Mouse (Mus musculus): Measurements from ENCODE around the gene Pitpnc1. TPM values are rescaled to one million over a fixed set of nuclear protein-coding genes. Genes with fewer than 3 reads are reported as not detected.

The Pitpnc1 gene
- polyA plus RNA-seq, 1 experiment from 2014 or later: 40.5 TPM

DNA sequence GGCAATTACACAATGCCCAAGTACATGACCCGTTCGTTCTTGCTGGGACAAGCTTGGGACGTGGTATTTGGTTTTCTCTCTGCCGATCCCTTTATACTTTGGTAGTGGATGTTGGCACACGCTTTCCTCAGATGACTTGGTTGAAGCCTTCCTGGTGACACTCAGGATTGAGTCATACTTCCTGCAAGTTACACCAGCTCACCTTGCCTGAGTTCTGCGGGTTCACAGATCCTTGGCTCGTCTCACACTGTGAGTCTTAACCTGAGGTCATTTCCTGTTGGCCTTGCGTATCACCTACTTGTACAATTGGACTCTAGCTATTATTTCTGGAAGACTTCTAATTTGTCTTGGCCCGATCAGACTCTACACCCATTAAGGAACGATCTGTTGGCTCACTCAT, 42.5 kb downstream of the Pitpnc1 start:
- no peak for ATAC-seq (ENCODE audit: low FRiP score, low read depth)
- no peak overlapping the region for H3K9ac ChIP-seq
- no peak overlapping the region for H3K27ac ChIP-seq
- H3K9me3 ChIP-seq: no peaks in the 10 kb centered on the region; the same call in 1 of the 2 replicates
- H3K4me3 ChIP-seq: no peak overlapping the region
- WGBS: 90% methylated on average over 10 of the region's 10 CpGs
- H3K36me3 ChIP-seq: no peaks in the 10 kb centered on the region
- H3K4me2 ChIP-seq (replicated peaks): no peak overlapping the region
- peaks cover 5% of the 10 kb centered on the region for H3K4me1 ChIP-seq
- H3K27me3 ChIP-seq: no peaks in the 10 kb centered on the region

DNA sequence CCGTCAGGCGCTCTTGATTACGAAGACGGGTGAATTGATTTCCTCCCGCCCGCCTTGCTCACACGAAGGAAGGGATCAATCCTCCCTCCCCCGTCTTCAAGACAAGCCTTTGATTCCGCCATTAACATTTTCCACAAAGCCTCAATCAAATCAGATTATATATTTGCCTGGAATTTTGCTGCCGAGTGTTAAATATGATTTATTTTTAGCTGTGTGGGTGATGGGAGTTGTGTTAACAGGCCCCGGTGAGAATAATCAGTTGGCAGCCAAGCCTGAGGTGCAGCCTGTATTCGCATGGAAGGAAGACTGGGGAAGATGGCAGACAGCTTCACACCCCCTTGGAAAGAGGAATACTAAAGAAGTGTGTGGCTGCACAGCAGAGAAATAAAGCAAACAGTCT, 46.3 kb downstream of the Pitpnc1 start:
- peaks cover 3% of the 10 kb centered on the region; the same call in 1 of the 2 replicates for H3K9me3 ChIP-seq
- H3K9ac ChIP-seq: no peak overlapping the region
- H3K27me3 ChIP-seq: no peaks in the 10 kb centered on the region
- H3K27ac ChIP-seq: no peak overlapping the region
- H3K4me1 ChIP-seq: 0 out of 2 replicates have a peak, but pooled peaks cover 7% of the 10 kb centered on the region
- H3K36me3 ChIP-seq: no peaks in the 10 kb centered on the region
- no peak for ATAC-seq (ENCODE audit: low FRiP score, low read depth)
- H3K4me2 ChIP-seq (replicated peaks): no peak overlapping the region
- WGBS: 92% methylated on average over 12 of the region's 12 CpGs
- H3K4me3 ChIP-seq: no peak overlapping the region

DNA sequence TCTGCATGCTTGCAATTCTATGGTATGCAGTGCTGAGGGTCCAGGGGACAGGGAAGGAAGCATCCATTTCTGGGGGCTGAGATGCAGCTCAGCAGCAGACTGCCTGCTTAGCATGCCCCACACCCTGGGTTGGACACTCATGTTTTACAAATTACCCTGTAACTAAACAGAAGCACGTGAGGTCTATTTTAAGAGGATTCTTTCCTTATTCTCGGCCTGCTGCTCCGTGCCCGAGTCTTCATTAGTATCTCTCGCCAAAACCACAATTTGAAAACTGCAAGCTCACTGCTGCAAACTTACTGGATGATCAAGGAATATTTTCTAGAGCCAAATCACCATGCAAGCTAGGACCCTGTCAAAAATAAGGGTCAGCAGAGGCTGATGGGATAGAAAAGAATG, 48.1 kb downstream of the Pitpnc1 start:
- H3K9me3 ChIP-seq: peaks cover 3% of the 10 kb centered on the region; the same call in 1 of the 2 replicates
- H3K27ac ChIP-seq: no peak overlapping the region
- H3K9ac ChIP-seq: no peak overlapping the region
- H3K36me3 ChIP-seq: no peaks in the 10 kb centered on the region
- H3K27me3 ChIP-seq: no peaks in the 10 kb centered on the region
- no peak overlapping the region for H3K4me2 ChIP-seq (replicated peaks)
- peaks cover 8% of the 10 kb centered on the region for H3K4me1 ChIP-seq
- no peak overlapping the region for H3K4me3 ChIP-seq
- ATAC-seq (ENCODE audit: low FRiP score, low read depth): no peak
- 71% methylated on average over 5 of the region's 5 CpGs for WGBS

DNA sequence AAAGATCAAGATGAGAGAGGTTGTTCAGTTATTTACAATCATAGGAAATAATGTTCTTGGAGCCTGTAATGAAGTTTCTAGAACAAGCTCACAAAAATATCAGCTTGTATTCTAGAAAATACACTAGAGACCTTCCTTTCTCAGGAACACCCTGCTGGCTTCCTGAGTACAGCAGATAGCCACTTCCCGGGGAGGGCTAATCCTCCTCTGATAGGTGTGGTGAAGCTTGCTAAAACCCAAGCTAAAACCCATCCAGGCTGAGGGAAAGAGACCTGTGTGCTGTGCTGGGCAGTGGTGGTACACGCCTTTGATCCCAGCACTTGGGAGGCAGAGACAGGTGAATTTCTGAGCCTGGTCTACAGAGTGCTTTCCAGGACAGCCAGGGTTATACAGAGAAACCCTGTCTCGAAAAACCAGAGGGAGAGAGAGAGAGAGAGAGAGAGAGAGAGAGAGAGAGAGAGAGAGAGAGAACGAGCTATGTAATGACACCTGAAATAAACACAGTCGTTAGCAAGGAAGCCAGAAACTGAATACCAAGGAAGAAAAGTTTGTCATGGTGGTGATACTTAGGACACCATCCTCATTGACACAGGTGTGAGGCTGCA, 48.6 kb downstream of the Pitpnc1 start:
- Histone ChIP-seq H3K36me3 (no peaks in the 10 kb centered on the region), H3K9ac (no peak overlapping the region), H3K4me2 (replicated peaks) (no peak overlapping the region), H3K4me1 (peaks cover 13% of the 10 kb centered on the region), H3K27ac (no peak overlapping the region), H3K4me3 (no peak overlapping the region), H3K27me3 (no peaks in the 10 kb centered on the region), H3K9me3 (peaks cover 3% of the 10 kb centered on the region; the same call in 1 of the 2 replicates)
- WGBS: 48% methylated on average over 5 of the region's 5 CpGs
- no peak for ATAC-seq (ENCODE audit: low FRiP score, low read depth)

DNA sequence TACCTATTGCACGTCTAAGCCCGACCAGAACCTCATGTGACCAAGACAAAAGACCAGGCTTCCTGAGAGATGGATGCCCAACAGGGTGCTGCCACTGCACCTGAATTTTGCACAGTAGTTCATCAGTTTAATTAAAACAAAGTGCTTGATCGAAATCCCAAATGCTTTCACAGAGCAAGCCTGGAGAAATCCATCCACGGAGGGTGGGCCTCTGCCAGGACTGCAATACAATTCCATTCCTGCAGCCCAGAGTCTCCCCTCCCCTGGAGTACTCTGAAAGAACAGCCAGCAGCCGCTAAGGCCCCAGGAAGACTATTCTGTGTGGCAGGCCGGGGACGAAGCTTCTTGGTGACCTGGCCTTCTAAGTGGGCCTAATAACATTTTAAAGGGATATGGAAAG, 50.6 kb downstream of the Pitpnc1 start:
- Histone ChIP-seq H3K9me3 (peaks cover 3% of the 10 kb centered on the region; the same call in 1 of the 2 replicates), H3K27me3 (no peaks in the 10 kb centered on the region)
- 54% methylated on average over 7 of the region's 7 CpGs for WGBS

DNA sequence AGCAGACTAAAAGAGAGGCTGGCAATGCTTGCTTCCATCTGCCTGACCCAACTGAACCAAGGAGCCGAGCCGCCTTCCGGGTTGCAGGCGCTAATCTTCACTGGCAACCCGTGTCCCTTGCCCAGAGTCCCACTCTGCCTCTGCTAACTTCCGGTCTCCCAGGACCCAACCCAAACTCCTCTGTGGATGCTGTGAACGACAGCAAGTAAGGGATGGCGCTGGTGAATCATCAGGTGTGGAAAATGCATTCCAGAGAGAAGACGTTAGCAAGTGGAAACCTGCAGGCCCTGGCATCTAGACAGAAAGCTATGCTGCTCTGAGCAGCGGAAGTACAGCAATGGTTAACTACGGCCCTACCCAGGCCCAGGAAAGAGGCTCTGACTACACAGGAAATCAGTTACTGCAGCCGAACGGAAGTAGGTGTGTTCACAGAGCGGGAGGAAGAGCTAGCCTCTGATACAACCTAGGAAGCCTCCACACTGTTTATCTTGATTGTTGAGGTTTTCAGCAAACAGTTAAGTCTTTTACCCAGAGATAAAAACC, 53.4 kb downstream of the Pitpnc1 start:
- no peak overlapping the region for H3K4me3 ChIP-seq
- no peak overlapping the region for H3K9ac ChIP-seq
- H3K4me2 ChIP-seq (replicated peaks): no peak overlapping the region
- no peak for ATAC-seq (ENCODE audit: low FRiP score, low read depth)
- 60% methylated on average over 14 of the region's 14 CpGs for WGBS
- H3K4me1 ChIP-seq: peaks cover 51% of the 10 kb centered on the region
- H3K27ac ChIP-seq: peak overlapping the region; percentile 67; the same call in 1 of the 2 replicates
- peaks cover 3% of the 10 kb centered on the region; the same call in 1 of the 2 replicates for H3K9me3 ChIP-seq
- H3K27me3 ChIP-seq: no peaks in the 10 kb centered on the region
- H3K36me3 ChIP-seq: no peaks in the 10 kb centered on the region

More for the DNA sequence above, 50.6 kb downstream of the Pitpnc1 start:
- Histone ChIP-seq H3K4me1 (peaks cover 30% of the 10 kb centered on the region), H3K27ac (peak overlapping the region; percentile 44; the same call in 1 of the 2 replicates), H3K4me2 (replicated peaks) (no peak overlapping the region), H3K36me3 (no peaks in the 10 kb centered on the region), H3K4me3 (no peak overlapping the region), H3K9ac (no peak overlapping the region)
- ATAC-seq (ENCODE audit: low FRiP score, low read depth): no peak

DNA sequence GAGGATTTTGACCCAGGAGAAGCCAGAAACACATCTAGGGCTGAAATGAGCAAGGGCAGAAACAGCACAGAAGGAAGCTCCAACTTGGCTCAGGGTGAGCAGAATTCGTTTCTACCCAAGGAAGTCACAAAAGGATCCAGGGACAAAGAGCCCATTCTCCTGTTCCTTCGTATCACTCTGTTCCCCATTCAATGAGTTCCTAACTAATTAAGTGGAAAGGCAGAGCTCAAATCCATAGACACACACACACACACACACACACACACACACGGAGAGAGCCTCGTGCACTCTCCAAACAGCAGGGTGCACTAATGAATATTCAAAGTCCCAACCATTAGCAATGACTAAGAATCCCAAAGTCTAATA, 54.0 kb downstream of the Pitpnc1 start:
- peaks cover 3% of the 10 kb centered on the region; the same call in 1 of the 2 replicates for H3K9me3 ChIP-seq
- WGBS: 34% methylated on average over 4 of the region's 4 CpGs
- no peaks in the 10 kb centered on the region for H3K27me3 ChIP-seq
- peak overlapping the region; percentile 67 for H3K27ac ChIP-seq
- peaks cover 51% of the 10 kb centered on the region for H3K4me1 ChIP-seq
- H3K9ac ChIP-seq: no peak overlapping the region
- no peak for ATAC-seq (ENCODE audit: low FRiP score, low read depth)
- no peak overlapping the region for H3K4me2 ChIP-seq (replicated peaks)
- no peaks in the 10 kb centered on the region for H3K36me3 ChIP-seq
- no peak overlapping the region for H3K4me3 ChIP-seq

DNA sequence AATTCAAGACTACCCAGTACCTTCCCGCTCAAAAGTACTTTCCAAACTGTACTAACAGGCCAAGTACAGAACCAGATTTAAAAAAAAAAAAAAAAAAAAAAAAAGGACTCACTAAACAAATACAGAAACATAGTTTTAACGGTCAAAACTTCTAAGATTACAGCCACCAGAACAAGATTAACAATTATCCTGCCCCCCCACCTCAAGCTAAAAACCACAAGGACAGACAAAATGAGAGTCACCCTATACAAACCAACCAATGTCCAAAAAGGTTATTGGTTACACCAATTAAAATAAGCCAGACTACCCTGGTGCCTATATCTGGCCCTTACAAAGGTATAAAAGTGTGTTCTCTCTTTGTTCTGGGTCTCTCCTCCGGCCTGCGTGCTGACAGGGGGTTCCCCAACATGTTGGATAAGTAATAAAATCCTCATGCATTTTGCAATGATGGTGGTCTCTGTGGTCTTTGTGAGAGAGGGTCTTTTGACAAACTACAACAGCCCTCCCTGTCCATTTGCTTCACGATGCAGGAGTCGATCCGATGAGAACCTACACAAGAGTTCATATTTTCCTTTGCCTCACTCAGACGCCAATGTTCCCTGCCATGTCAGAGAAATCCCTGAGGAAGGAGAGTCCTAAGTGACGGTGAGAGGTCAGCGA, 54.5 kb downstream of the Pitpnc1 start:
- H3K36me3 ChIP-seq: no peaks in the 10 kb centered on the region
- H3K4me1 ChIP-seq: peaks cover 51% of the 10 kb centered on the region
- no peaks in the 10 kb centered on the region for H3K27me3 ChIP-seq
- H3K9ac ChIP-seq: no peak overlapping the region
- WGBS: 62% methylated on average over 10 of the region's 10 CpGs
- no peak overlapping the region for H3K4me3 ChIP-seq
- peaks cover 3% of the 10 kb centered on the region; the same call in 1 of the 2 replicates for H3K9me3 ChIP-seq
- peak overlapping the region; percentile 67 for H3K27ac ChIP-seq
- ATAC-seq (ENCODE audit: low FRiP score, low read depth): no peak
- H3K4me2 ChIP-seq (replicated peaks): no peak overlapping the region

DNA sequence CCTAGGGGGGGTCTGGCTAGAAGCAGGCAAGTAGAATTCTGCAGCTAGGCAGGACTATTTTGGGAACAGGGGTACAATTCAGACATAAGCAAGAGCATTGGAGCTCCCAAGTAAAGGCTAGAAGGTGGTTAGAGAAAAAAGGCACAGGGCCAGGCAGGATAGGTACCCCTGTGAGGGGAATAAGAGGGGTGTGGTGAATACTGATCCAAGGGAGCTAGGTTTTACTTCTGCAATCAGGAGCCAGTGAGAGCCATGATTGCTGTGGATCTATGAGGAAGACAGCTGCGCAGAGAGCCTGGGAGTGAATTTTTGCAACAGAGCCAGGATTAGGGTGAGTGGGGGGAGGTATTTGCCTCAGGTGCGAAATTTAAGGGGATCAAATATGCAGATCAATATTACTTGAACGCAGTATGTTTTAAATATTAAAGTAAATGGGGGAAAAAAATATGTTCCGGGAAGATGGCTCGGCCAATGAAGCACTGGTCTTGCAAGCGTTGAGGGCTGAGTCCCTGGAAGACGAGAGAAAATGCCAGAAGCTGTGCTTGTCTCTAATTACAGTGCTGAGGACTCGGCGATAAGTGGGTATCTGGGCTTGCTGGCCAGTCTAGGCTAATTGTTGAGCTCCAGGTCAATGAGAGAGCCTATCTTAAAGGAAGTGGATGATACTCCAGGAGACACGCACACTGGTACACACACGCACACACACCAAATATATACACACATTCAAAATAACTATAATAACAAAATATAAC, 55.3 kb downstream of the Pitpnc1 start:
- H3K4me1 ChIP-seq: peaks cover 51% of the 10 kb centered on the region
- H3K27me3 ChIP-seq: no peaks in the 10 kb centered on the region
- no peaks in the 10 kb centered on the region for H3K9me3 ChIP-seq
- H3K36me3 ChIP-seq: no peaks in the 10 kb centered on the region
- no peak overlapping the region for H3K4me3 ChIP-seq
- H3K27ac ChIP-seq: peak overlapping the region; percentile 67; the same call in 1 of the 2 replicates
- ATAC-seq (ENCODE audit: low FRiP score, low read depth): no peak
- 71% methylated on average over 11 of the region's 11 CpGs for WGBS
- H3K9ac ChIP-seq: no peak overlapping the region
- H3K4me2 ChIP-seq (replicated peaks): no peak overlapping the region

DNA sequence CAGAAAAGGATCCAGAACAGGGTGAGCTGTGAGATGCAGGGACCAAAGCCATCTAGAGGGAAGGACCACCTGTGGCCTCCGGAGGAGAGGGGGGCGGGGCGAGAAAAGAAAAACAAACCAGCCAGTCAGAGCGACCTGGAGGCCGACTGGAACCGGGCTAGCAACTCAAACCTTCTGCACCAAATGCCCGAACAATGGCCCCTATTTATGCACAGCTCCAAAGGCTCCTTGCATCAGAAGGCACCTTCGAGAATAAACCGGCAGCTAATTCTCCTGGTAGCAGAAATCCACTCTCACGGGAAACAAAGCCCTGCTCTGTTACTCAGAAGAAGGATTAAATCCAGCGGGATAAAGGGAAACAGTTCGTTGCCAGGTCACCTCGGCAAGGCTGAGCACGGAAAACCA, 57.2 kb downstream of the Pitpnc1 start:
- H3K4me3 ChIP-seq: peak overlapping the region; percentile 24
- peaks cover 53% of the 10 kb centered on the region for H3K4me1 ChIP-seq
- peak overlapping the region; percentile 49; the same call in 1 of the 2 replicates for H3K27ac ChIP-seq
- no peaks in the 10 kb centered on the region for H3K36me3 ChIP-seq
- 2% methylated on average over 14 of the region's 14 CpGs for WGBS
- no peaks in the 10 kb centered on the region for H3K9me3 ChIP-seq
- H3K9ac ChIP-seq: peak overlapping the region; percentile 43; the same call in 1 of the 2 replicates
- ATAC-seq (ENCODE audit: low FRiP score, low read depth): 0 out of 2 replicates have a peak, but pooled peaks have one; percentile 66
- H3K4me2 ChIP-seq (replicated peaks): peak overlapping the region; percentile 59
- no peaks in the 10 kb centered on the region for H3K27me3 ChIP-seq

DNA sequence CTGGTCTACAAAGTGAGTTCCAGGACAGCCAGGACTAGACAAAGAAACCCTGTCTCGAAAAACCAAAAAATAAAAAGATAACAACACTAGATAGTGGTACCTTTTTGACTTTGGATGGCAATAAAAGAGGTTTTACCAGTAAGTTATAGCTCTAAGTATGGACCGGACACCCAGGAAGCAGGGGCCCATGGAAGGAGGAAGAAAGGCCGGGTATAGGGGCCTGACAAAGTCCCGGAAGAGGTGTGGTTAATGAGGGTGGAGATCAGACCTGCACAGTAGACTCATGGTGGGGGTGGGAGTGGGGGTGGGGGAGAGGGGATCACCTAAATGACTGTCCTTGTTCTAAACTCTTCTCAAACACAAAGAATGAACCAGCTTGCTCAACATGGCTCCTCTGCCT, 58.4 kb downstream of the Pitpnc1 start:
- H3K27ac ChIP-seq: peak overlapping the region; percentile 49; the same call in 1 of the 2 replicates
- peaks cover 51% of the 10 kb centered on the region for H3K4me1 ChIP-seq
- no peak overlapping the region for H3K4me2 ChIP-seq (replicated peaks)
- H3K27me3 ChIP-seq: no peaks in the 10 kb centered on the region
- no peaks in the 10 kb centered on the region for H3K36me3 ChIP-seq
- ATAC-seq (ENCODE audit: low FRiP score, low read depth): no peak
- no peak overlapping the region for H3K9ac ChIP-seq
- 86% methylated on average over 4 of the region's 4 CpGs for whole genome bisulfite sequencing
- no peak overlapping the region for H3K4me3 ChIP-seq
- H3K9me3 ChIP-seq: no peaks in the 10 kb centered on the region

DNA sequence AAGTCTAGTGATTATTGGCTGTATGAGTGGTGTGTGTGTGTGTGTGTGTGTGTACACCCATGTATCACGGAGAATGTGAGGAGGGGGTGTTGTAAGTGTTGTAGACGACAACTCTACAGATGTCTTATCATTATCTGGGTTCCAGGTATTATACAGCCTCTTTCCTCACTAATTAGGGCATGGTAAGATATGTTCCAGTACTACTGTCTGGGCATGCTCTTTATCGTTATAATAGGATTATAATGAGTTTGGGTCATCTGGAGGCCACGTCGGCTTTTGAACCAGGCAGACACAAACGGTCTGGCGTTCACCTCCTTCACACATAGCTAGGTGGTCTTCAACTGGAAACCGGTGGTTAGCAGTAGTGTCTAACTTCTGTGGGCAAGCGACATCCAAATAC, 58.9 kb downstream of the Pitpnc1 start:
- H3K27me3 ChIP-seq: no peaks in the 10 kb centered on the region
- WGBS: 76% methylated on average over 9 of the region's 9 CpGs
- no peak overlapping the region for H3K27ac ChIP-seq
- ATAC-seq (ENCODE audit: low FRiP score, low read depth): no peak
- H3K36me3 ChIP-seq: no peaks in the 10 kb centered on the region
- no peaks in the 10 kb centered on the region for H3K9me3 ChIP-seq
- no peak overlapping the region for H3K9ac ChIP-seq
- H3K4me2 ChIP-seq (replicated peaks): no peak overlapping the region
- H3K4me3 ChIP-seq: no peak overlapping the region
- peaks cover 45% of the 10 kb centered on the region for H3K4me1 ChIP-seq

All from limb, embryonic 13.5 days (tissue).